Mouse (Mus musculus) heart, embryonic 15.5 days (tissue): ENCODE data around the gene Dpf2. TPM values are rescaled to one million over a fixed set of nuclear protein-coding genes. Genes with fewer than 3 reads are reported as not detected.

ENCODE experiments used
- polyA plus RNA-seq: library from polyadenylated mRNA; unstranded; fragments of >200 nt; fragmentation: Nextera tagmentation; extraction: Ambion mirVana; gene quantifications from 2 replicates; pipeline ENCODE4 v1.2.1, GENCODE M21; 2015

Dpf2 gene
- polyA plus RNA-seq, 1 experiment from 2014 or later: 81.9 TPM

Other genes with a start within 250 kb of the Dpf2 start
- gene Sipa1, start 249.3 kb downstream of the Dpf2 start, polyA plus RNA-seq: 20.6 and 33.5 TPM in 2 replicates
- 23.7 and 29.6 TPM in 2 replicates for gene Map3k11, start 224.3 kb downstream of the Dpf2 start, polyA plus RNA-seq
- 8.9 and 14.2 TPM in 2 replicates for gene Pcnx3, start 224.1 kb downstream of the Dpf2 start, polyA plus RNA-seq
- 0.40 TPM in 1 of 2 replicates, not detected in the other for gene Kcnk7, start 208.6 kb downstream of the Dpf2 start, polyA plus RNA-seq
- 82.6 and 84.3 TPM in 2 replicates for gene Ehbp1l1, start 186.7 kb downstream of the Dpf2 start, polyA plus RNA-seq
- gene Fam89b, start 183.4 kb downstream of the Dpf2 start, polyA plus RNA-seq: 68.1 and 82.4 TPM in 2 replicates
- 26.6 and 43.3 TPM in 2 replicates for gene Ltbp3, start 172.1 kb downstream of the Dpf2 start, polyA plus RNA-seq
- gene Scyl1, start 141.6 kb downstream of the Dpf2 start, polyA plus RNA-seq: 53.5 and 65.9 TPM in 2 replicates
- gene Frmd8, start 37.7 kb downstream of the Dpf2 start, polyA plus RNA-seq: 25.1 and 35.1 TPM in 2 replicates
- 3.2 and 4.2 TPM in 2 replicates for gene Slc25a45, start 35.2 kb downstream of the Dpf2 start, polyA plus RNA-seq
- gene Tigd3, start 18.9 kb downstream of the Dpf2 start, polyA plus RNA-seq: 1.2 and 2.0 TPM in 2 replicates
- gene Cdc42ep2, start 11.8 kb upstream of the Dpf2 start, polyA plus RNA-seq: 10.4 and 13.0 TPM in 2 replicates
- 35.8 and 48.9 TPM in 2 replicates for gene Pola2, start 51.2 kb upstream of the Dpf2 start, polyA plus RNA-seq
- not detected in 2 replicates for gene Slc22a20, start 73.1 kb upstream of the Dpf2 start, polyA plus RNA-seq
- 6.6 and 10.0 TPM in 2 replicates for gene Capn1, start 102.9 kb upstream of the Dpf2 start, polyA plus RNA-seq
- 14.5 and 19.2 TPM in 2 replicates for gene Syvn1, start 133.6 kb upstream of the Dpf2 start, polyA plus RNA-seq
- 54.5 and 55.3 TPM in 2 replicates for gene Mrpl49, start 144.8 kb upstream of the Dpf2 start, polyA plus RNA-seq
- gene Fau, start 144.8 kb upstream of the Dpf2 start, polyA plus RNA-seq: 434 and 453 TPM in 2 replicates
- gene Znhit2, start 148.2 kb upstream of the Dpf2 start, polyA plus RNA-seq: 19.3 and 25.6 TPM in 2 replicates
- 5.4 and 11.3 TPM in 2 replicates for gene Tm7sf2, start 155.4 kb upstream of the Dpf2 start, polyA plus RNA-seq
- 35.6 and 51.9 TPM in 2 replicates for gene Vps51, start 164.2 kb upstream of the Dpf2 start, polyA plus RNA-seq
- gene Tmem262, start 167.0 kb upstream of the Dpf2 start, polyA plus RNA-seq: not detected in 2 replicates
- gene Gm28374, start 169.2 kb upstream of the Dpf2 start, polyA plus RNA-seq: 0.48 and 1.3 TPM in 2 replicates
- 39.1 and 53.1 TPM in 2 replicates for gene Zfpl1, start 171.9 kb upstream of the Dpf2 start, polyA plus RNA-seq
- 19.6 and 27.2 TPM in 2 replicates for gene Cdca5, start 172.0 kb upstream of the Dpf2 start, polyA plus RNA-seq
- gene AC131692.1, start 181.4 kb upstream of the Dpf2 start, polyA plus RNA-seq: 0.20 and 0.38 TPM in 2 replicates
- 0.21 and 0.36 TPM in 2 replicates for gene Naaladl1, start 192.8 kb upstream of the Dpf2 start, polyA plus RNA-seq
- 28.1 and 38.1 TPM in 2 replicates for gene Sac3d1, start 205.6 kb upstream of the Dpf2 start, polyA plus RNA-seq
- 19.8 and 25.9 TPM in 2 replicates for gene Snx15, start 215.3 kb upstream of the Dpf2 start, polyA plus RNA-seq
- 0.23 TPM in 1 of 2 replicates, not detected in the other for gene Batf2, start 228.0 kb upstream of the Dpf2 start, polyA plus RNA-seq
- 74.7 and 81.8 TPM in 2 replicates for gene Arl2, start 228.5 kb upstream of the Dpf2 start, polyA plus RNA-seq